Mouse (Mus musculus) urinary bladder, adult 2 months (tissue): Measurements from ENCODE around the gene Adgrg1. TPM values are rescaled to one million over a fixed set of nuclear protein-coding genes. Genes with fewer than 3 reads are reported as not detected.

Source experiments
- DNase-seq: peaks from one replicate; pipeline ENCODE4 v3.0.0; 2022; ENCODE audit warnings: low spot score
- polyA plus RNA-seq: library from polyadenylated mRNA; depleted of rRNA; stranded (reverse); fragments of >200 nt; gene quantifications from 2 replicates; pipeline ENCODE4 v1.2.3, GENCODE M21; 2012; rRNA removed

The Adgrg1 gene
- 47.4 and 52.8 TPM in 2 replicates for polyA plus RNA-seq

DNA sequence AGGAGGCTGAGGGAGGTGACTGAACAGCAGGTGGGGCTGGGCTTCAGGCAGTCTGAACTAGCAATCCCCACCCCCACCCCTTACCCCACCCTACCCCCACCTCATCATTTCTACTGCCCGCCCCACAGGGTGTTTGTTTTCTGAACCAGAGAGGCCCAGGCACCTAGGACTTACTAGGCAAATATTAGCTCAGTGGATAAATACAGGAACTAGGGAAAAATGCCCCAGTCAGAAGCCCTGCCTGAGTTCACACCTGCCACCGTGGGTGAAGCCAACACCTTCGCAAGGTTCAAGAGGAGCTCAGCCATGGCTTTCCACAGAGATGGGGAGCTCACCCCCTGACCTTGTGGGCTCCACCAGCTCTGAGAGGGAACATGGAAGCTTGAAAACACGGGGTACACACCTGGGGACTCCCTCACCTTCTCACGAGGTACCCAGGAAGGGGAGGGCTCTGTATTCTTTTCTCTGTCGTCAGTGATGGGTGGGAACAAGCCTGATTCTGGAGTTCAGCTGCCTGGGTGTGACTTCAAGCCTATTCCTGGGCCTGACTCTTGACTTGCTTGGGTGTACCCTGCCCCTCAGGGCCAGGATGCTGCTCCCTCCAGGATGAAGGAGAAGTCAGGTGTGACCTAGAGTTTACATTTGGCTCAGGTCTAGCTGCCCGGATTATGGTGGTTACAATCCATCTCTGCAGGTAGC lies at the start of gene Adgrg1:
Gene Adgrg1 (plus strand): TSS at position 285 of the 699 bp plus-strand sequence.
- DNase-seq: no peak

DNA sequence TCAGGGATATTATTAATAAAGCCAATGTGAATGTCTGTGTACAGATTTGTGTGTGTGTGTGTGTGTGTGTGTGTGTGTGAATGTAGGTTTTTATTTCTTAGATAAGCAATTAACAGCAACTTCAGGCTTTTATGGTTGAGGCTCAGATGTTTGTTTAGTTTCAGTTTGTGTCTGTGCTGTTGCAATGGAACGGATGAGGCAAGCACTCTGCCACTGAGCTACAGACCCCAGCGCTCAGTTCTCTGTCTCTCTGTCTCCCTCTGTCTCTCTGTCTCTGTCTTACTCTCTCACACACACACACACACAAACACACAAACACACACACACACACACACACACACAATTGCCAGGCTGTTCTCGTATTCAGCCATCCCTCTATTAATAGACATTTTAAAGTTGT lies 46.3 kb upstream of the Adgrg1 start:
- no peak for DNase-seq

DNA sequence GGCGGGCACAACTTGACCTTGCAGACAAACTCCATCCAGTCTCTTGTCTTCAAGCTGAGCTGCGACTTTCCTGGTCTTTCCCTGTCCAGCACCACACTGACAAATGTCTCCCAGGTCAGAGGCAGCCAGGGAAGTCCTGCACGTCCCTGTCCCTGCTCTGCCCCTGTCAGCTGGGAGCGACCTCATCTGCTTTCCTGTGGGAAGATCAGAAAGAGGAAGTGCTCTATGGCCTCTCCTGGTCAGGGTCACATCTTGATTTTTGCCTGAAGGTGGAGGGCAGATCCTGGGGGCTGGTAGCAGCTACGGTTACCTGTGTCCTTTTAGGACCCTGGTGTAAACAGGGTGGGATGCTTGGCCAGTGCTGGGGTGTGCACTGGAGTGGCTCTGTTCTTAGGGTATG lies 40.6 kb upstream of the Adgrg1 start:
- DNase-seq: no peak

DNA sequence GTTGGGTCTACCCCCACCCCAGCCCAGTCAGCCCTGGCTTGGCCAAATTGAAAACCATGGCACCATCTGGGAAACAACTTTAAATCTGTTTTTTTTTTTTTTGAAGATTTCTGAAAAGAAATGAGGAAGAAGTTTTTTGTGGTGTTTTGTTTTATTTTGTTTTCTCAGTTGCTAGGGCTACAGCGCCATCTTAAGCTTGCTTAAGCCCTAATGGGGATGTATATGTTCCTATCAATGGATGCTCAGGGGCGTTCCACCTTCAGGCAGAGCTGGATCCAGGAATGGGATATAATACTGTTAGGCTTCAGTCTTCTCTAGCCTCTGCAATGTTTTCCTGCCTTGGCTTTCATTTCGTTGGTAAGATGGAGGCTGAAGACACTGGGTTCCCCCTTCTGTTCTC lies 39.4 kb upstream of the Adgrg1 start:
- DNase-seq: no peak

DNA sequence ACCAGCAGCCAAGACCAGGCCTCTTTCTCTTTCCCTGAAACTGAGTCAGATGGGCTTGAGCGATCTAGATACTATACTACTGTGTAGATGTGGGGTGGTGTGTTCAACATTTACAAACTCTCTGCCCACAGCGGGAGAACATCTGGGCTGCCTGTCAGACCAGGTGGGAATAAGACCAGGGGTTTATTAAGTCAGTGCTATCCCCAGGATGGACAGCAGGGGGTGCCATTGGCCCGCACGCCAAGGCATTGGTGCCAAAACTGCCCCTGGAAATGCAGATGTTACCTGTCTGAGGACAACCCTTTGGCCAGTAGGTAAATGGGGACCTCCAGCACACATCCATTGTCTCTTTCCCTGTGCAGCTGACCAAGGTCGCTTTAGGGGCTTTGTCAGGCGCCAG lies 32.0 kb upstream of the Adgrg1 start:
- peak; percentile 54 for DNase-seq

DNA sequence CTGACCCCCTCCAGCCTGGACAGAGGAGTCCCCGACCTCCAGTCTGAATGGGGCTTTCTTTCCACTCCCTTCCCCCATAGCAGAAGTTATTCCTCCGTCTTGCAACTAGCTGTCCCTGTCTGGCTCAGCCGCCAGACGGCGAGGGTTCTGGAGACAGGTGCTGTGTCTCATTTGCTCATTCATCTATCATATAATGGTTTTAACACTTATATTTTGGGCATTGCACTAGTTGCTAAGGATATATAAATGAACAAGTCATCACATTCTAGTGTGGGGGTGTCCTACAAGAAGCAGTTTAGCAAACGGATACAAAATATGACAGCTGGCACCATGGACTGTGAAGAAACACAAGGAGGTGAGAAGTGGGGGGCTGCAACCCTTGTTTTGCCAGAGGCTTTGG lies 29.4 kb upstream of the Adgrg1 start:
- no peak for DNase-seq

DNA sequence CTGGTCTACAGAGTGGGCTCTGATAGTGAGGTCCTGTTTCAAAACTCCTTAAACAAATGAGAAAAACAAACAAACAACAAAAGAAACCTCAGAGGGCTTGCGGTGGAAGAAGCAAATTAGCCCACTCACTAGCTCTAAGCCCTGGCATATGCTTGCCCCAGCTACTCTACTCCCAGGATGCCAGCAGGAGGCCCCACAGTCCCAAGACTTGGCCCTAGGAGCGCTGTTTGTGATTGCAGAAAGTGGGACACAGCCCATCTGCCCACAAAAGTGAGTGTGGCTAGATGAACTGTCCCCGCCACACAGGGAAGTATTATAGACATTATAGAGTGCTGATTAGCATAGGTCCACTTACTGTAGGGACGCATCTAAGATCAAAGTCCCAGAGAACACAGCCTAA lies 26.1 kb upstream of the Adgrg1 start:
- no peak for DNase-seq

DNA sequence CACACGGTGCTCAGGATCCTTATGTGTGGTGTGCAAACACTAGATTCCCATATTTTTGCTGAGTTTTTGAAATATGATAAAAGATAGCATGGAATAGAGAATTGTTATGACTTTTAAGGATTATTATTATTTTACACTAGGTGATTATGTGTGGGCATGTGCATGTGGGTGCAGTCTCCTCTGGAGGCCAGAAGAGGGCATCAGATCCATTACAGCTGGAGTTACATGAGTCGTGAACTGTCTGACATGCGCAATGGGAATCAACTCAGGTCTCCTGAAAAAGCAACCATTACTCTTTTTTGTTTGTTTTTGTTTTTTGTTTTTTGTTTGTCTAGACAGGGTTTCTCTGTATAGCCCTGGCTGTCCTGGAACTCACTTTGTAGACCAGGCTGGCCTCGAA lies 25.5 kb upstream of the Adgrg1 start:
- no peak for DNase-seq

DNA sequence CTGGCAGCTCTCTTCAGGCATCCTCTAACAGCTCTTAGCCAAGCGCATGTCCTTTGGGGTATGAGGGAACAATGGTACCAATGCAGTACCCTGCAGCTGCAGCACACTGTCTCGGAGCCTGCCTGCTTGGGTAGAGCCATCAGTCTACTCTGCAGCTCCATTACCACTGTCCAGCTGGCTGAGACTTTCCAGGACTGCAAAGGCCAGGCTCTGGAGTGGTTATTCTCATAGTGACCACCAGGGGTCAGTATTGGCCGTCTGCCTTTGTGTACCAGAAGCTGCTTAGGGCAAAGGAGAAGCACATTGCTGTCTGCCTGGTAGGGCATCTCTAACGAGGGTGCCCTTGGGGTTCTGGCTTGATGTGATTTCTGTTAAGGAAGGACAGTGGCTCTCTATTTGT lies 24.5 kb upstream of the Adgrg1 start:
- no peak for DNase-seq

DNA sequence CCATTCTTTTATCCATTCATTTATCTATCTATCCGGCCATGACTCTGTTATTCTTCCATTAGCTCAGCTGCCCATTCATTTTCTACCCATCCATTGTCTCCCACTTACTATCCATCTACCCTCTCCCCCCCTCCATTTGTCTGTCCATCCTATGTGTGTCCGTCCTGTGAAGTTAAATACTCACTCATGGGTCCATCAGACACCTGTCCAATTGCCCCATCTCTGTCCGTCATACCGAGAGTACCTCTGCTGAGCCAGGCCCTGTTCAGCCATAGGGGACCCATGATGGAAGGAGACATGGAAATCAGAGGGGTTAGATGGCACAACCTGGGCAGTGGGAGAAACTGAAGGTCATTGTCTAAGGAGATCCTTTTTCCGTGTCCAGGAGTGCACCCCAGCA lies 24.1 kb upstream of the Adgrg1 start:
- DNase-seq: no peak

DNA sequence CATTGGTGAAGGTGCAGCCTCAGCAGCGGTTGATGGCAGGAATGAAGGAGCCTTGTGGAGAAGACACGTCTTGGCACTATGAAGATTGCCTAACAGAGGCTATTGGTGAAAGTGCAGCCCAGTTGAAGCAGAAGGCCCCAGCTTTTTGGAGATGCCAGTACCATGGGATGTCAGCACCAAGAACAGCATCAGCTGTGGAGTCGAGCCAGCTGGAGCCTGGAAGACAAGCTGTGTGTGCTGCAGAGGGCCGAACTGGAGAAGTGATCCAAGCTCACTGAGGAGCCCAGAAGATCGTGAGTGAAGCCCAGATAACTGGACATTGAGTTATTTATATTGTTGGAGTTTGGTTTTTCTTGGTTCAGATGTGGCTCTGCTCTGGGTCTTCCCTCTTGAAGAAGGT lies 22.5 kb upstream of the Adgrg1 start:
- no peak for DNase-seq

DNA sequence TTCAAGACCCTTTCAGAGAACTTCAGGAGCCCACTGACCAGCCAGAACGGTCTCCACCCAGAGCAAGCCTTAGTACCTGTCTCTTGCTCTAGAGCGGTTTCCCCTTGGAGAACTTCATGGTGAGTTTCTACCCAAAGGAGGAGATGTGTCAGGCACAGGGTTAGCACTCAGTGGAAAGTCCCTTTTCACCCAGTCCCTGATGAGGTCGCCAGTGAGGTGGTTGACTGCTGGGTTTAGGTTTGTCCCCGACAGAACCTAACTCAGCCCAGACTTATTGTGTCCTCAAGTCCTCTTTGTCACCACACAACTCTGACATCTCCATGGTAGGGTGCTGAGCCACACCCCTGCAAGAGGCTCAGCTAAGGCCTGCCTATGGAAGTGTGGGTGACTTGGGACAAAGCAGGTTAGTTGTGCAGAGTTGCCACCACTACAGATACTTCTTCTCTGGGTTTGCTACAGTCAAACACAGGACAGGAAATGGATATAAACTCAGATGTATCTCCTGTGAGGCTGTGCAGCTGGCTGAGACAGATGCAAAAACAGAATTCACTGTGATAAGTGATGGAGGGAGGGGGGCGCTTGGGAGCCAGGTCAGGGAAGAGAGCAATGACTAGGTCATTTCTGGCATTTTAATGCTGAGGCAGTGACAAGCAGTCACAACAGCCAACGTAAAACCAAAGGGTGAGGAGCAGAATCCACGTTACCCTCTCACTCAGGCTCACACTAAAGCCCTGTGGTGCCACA lies 20.8 kb upstream of the Adgrg1 start:
- DNase-seq: no peak

DNA sequence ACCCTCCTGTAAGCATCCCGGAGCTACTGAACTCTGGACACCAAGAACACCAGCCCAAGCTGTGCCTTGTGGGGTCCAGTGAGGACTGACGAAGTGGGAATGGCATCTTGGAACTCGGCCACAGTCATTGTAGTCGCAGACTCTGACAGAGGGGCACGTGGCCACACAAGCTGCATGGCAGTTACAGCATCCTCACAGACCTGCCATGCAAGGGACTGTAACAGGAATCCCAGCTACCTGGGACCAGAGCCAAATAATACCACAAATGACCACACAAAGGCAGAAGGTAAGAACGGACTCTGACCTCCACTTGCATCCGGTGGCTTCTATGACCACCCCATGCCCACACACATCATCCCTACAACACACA lies 20.2 kb upstream of the Adgrg1 start:
- no peak for DNase-seq

DNA sequence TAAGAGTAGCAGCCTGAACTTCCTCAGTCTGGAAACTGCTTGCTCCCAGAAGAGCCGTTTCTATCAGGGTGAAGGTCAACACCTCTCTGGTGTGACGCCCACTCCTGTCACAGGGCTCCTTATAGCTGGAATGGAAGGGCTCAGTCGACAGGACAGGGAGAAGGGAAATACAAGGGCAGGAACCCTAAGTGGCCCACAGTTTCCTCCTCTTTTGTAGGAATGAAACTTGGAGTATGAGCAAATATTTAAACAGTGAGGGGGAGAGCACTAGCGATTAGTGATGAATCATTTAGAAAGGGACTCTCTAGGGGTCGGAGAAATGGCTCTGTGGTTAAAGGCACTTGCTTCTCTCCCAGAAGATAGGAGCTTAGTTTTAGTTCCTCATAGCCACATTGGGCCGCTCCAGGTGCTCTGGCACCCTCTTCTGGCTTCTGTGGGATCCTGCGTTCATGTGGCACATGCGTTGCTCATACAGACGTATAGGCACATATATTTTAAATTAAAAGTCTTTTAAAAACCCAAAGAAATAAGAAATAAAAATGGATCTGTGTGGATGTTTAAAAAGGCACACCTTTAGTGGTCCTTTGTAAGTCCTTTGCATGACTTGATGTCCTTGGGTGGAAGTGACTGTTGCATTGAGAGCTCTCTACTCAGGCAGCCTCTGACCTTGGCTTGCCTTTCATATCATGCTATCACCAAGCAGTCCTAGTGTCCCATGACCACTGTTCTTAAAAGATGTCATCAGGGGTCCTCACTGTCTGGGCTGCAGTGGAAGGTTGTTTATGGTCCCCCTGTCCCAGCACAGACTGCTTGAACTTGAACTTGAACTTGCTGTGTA lies 19.4 kb upstream of the Adgrg1 start:
- DNase-seq: no peak

DNA sequence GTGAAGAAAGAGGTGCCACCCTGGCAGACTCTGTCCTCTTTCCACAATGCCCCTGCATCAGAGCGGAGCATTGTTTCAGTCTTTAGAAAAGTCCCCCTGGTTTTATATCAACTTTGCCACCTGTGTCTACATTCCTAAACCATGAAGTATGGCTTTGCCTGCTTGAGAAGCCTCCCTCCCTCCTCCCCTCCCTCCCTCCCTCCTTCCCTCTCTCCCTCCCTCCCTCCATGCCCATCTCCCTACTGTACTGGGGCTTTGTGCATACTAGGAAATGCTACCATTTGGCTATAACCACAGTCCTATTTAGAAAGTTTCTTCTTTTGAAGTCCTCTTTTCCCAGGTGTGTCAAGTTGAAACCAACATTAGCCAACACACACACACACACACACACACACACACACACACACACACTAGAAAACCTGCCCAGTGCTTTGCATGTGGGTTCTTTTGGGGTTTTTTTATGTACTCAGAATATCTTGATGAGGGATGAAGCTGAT lies 18.4 kb upstream of the Adgrg1 start:
- no peak for DNase-seq

DNA sequence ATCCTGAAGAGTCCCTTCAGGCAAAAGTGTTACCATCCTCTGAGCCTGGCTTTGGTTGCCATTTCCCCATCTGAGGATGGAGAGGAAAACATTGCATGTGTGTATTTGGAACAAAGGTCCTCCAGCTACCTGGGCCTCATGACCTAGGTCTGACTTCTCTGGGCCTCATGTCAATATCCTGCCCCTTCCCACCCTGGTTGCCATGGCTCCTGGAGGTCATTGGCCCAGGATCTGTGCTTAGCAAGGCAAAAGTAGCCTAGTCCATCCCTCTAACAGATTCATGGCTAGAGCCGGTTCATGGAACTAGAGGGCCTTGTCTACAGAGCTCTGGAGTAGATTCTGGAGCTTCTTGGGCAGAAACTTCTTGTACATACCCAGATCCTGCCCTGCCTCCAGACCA lies 12.3 kb upstream of the Adgrg1 start:
- no peak for DNase-seq

DNA sequence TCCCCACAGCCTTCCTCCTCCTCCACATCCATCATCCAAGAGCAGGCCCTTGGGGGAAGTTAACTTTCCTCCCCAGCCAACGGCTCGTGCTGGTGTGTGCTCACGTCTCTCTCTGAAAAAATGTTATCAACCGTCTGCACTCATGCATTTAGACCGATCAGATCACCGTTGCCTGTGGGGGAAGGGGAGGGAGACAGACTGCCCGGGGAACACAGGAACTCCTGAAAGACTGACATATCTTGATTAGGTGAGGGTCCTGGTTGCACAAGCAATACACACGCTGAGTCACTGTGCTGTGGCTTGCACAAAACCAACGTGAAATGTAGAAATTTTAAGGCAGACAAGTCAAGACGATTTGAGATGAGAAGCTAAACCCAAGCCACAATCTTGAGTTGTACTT lies 9.7 kb upstream of the Adgrg1 start:
- no peak for DNase-seq

DNA sequence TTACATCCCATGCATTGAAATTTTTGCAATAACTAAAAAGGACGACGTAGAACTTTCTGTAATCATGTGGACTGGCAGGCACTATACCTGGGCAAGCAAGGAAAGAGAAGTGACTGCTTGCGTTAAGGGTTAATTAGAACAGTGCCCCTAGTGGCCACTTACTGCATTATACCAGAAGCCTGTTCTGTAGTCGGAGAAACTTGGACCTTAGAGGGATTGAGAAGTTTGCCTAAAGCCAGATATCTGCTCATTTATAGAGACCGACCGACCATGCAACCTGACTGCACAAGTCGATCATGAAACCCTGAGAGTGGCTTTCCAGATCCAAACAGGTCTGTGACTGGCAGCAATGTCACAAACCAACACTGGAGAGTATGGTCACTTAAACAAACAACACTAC lies 8.0 kb upstream of the Adgrg1 start:
- DNase-seq: no peak

DNA sequence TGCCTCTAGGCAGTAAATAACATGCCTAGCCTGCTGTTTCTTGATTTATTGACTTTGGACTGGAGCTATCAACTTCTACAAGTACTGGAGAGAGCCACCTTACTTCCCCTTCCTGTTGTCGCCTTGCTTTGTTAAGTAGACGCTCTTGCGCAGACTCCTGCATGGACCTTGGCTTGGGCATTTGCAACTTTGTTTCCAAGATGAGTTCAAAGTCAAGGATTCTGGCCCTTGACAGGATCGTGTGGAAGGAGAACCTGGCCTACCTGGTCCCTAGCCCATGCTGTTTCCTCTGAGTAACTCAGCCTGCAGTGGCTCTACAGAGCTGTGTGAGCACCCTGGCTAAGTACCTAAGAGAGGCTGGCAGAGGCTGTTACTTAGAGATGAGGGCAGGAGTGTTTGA lies 7.5 kb upstream of the Adgrg1 start:
- DNase-seq: no peak

DNA sequence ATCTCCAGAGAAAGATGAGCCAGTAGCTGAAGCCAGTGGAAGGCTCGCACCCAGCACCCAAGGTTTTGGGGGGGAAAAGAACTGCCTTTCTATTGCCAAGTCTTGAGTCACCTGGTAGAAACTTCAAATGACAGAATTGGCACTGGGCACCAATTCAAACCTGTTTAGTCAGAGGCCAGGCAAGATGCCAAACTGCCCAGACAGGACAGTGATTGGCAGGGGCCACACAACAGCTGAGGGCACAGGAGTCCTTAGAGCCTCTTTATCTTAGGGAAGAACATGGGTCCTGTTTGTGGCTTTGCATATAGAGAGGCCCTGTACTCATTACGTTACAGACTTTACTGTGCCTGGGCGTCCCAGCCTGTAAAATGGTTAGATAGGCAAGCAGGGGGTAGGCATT lies 7.0 kb upstream of the Adgrg1 start:
- no peak for DNase-seq

DNA sequence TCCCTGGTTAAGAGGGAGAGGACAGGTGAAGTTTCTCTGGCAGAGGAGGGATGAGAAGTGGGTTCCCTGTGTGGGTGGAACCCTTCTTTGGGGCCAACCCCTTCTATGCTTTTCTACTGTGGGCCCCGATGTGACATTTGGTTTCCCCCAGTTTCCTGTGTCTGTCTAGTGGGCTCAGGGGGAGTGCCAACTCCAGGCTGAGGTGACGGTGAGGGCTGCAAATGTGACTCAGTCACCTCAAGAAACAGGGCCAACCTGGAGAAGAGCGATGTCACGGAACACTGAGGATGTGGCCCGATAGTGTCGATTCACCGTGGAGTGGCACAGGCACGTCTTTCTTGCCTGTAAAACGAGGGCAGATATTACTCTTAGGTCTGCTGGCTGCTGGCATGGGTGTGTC lies 1.3 kb upstream of the Adgrg1 start:
- no peak for DNase-seq

DNA sequence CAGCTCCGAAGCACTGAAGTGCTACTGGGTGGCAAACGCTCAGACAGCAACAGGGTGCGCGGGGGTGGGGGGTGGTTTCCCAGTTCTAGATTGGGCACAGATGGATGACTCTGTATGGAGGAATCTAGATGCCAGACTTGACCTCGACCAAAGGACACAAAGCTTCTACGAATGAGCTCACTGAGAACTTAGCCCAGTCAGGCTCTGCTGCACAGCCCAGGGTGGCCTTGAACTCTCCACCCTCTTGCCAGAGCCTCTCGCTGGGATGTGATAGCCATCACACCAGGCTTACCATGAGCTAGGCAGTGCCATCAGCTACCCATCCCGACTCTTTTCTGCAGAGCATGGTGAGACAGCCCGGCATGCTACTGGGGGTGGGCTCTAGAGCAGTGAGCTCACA lies 765 bp upstream of the Adgrg1 start:
- no peak for DNase-seq
